Mouse (Mus musculus) adipocyte (in vitro differentiated cells): ENCODE results near the gene Nxn.

Source experiments
- DNase-seq: peaks from one replicate; pipeline ENCODE4 v3.0.0-alpha.2; 2016; ENCODE audit warnings: low spot score

Gene Nxn

DNA sequence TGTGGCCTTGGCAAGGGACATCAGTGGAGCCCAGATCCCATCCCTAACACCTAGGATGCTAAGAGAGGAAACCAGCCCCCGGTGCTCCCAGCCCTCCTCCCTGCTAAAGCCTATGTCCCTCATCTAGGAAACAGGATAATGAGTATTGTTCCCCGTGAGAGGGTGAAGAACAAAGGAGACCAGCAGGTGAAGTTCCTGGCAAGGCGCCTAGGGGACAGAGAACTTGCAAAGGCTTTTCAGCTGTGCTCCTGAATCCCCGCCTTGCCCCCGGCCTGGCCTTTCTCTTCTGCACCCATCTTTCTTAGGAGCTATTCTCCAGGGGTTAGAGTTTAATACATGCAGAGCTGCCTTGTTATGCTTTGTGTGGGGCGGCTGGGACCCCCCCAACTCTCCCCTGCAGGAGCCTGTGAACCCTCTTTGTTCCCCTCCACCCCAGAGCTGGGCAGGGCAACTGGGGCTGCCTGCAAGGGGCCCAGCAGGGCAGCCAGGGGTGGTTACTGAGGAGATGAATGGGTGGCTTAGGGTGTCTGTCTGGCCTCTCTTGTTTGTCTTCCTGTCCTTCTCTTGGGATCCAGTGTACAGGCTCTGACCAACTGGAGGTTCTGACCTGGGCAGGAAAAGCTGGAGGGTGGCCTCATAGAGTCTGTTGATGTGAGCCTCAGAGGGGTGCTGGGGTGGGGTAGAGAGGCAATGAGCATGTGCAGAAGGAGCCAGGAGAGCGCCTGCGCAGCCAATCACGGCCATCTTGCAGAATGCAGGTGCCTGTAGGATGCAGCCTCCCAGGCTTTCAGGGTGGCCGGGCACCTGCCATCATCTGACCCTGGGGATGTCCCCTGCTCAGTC lies 138.5 kb downstream of the Nxn start:
- no peak for DNase-seq

DNA sequence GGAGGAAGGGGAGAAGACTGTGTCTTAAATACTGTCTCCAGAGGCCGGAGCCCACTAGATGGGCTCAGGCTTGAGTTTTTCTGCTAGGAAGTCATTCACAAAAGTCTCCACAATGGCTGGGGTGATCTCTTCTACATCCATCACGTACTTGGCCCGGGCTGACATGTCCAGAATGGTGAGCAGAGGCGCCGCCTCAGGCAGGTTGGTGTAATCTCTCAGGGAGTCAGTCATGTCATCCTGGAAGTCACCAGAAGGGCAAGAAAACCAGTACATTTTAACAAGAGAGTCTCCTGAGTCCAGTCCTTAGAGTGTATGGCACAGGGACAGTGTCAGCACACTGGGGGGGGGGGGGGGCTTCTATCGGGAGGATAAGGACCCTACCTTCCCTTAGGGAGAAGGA lies 140.4 kb downstream of the Nxn start:
- DNase-seq = no peak

- no peak for DNase-seq
Measured at GRCm38 (mm10) chr11:76257386-76257785, 141.6 kb downstream of the Nxn start.

DNA sequence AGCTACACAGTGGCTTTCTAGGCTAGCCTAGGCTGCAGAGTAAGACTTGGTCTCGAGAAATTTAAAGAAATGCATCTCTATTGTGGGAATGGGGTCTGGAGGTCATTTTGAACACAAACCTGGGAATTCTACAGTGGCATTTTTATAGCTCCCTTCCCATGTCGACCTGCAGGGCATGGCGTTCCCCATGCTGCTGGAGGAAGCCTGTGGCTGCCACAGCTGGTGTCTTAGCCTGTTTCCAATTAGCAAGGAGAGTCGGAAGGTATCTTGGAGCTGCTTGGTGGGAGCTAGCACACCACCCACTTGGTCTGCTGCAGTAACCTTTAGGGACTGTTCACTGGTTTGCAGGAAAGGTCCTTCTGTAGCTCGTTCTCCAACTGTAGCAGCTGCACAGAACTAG lies 142.8 kb downstream of the Nxn start:
- DNase-seq = no peak

DNA sequence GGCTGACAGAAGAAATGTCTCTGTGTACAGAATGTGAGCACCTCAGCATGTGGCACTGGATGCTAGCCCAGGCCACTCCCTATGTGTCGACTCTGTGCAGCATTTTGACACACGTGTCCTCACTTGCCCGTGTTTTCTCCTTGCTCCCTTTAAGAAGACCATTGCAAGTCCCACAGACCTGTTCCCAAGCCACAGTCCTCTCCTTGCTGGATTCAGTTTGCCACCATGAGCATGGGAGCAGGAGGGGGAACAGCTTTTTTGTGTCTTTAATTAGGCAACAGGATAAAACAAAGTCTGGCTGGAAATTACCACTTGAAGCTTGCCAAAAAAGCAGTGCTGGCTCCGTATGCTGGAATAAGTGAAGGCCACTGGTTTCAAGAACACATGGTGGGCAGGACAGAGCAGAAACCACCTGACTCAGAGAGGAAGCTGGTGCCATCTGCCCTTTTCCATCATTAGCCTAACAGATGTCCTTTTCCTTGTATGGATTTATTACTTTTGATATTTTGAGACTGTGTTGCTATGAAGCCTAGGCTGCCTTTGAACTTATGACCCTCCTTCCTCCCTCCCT lies 143.4 kb downstream of the Nxn start:
- DNase-seq = peak; percentile 27

GRCm38 (mm10) chr11:76253918-76254264 lies 145.0 kb downstream of the Nxn start:
- DNase-seq = peak; percentile 20

GRCm38 (mm10) chr11:76253145-76253917 lies 145.6 kb downstream of the Nxn start:
- peak; percentile 85 for DNase-seq

GRCm38 (mm10) chr11:76252036-76252435 lies 146.9 kb downstream of the Nxn start:
- peak; percentile 8 for DNase-seq

GRCm38 (mm10) chr11:76247239-76247638 lies 151.7 kb downstream of the Nxn start:
- DNase-seq = no peak

DNA sequence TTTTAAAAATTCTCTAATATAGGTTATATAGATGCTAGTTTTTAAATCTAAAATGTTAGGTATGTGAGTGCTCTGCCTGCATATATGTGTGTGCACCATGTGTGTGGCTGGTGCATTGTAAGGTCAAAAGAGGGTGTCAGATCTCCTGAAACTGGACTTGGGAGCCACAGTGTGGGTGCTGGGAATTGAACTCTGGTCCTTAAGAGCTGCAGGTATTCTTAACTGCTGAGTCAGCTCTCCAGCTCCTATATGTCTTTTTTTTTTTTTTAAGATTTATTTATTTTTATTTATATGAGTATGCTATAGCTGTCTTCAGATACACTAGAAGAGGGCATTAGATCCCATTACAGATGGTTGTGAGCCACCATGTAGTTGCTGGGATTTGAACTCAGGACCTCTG lies 152.5 kb downstream of the Nxn start:
- no peak for DNase-seq

DNA sequence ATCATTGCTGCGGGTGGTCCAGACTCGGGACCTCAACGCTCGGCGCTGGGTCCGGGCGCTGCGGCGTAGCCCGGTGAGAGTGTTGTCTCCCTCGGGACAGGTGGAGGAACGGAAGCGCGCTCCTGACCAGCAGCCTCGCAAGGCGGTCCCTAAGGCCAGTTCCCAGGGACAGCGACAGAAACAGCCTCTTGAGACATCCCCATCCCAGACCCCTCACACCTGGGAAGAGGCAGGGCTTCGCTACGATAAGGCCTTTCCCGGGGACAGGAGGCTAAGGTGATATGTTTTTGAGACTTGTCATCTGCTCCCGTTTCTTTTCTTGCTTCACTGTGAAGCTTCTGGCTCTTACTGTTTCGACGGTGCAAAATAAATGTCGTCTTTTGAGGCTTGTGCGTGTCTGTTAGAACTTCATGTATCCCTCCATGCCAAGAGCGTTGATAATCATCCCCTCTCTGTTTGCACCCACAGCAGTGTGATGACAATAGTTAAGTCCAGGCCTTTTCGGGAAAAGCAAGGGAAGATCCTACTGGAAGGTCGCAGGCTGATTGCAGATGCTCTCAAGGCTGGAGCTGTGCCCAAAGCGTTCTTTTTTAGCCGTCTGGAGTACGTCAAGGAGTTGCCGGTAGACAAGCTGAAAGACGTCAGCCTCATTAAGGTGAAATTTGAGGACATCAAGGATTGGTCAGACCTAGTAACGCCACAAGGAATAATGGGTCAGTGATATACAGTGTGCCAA lies 155.0 kb downstream of the Nxn start:
- peak; percentile 17 for DNase-seq

DNA sequence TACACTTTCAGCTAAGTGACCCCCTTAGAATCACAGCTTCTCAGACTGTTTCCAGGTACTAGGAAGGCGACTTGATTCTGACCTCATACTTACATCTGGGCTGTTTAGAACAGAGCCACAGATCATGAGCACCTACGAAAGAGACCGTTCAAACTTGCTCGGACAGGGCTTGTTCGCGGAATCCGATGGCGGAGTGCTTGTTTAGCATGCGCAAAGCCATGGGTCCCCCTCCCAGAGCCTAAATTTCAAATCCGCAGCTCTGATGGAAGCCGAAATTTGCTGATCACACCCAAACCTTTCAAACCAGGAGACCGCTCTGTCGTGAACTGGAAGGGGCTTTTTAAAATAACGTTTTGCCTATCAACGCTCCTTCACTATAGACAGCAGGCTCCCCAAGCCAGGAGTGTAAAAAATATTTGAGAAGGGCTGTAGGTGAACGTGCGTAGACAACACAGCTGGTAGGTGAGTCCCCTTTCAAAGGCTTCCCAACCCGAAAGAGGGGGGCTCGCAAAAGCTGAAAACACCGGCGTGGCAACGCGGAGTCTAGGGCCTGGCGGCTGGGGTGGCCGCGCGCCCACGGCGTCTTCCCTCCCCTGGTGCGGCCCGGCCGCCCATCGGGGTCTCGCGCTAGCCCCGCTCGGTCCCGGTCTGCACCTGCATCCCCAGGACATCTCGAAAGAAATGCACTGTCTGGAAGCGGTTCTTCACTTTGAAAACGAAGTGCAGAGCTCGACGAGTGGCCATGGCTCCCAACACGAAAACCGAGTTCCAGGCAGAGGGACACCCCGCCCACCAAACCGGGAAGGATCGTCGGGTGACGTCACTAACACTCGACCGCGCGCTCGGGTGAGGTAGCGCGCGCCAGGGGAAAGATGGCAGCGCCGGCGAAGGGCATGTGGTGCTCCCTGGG lies 155.8 kb downstream of the Nxn start, which contains the start of the genes Mrm3 and Glod4:
Gene Mrm3 (plus strand): TSS at position 815 of the 910 bp plus-strand sequence.
Gene Glod4 (minus strand): TSS at position 825 of the 910 bp plus-strand sequence.
- DNase-seq = peak; percentile 88

GRCm38 (mm10) chr11:76239750-76240149 lies 159.2 kb downstream of the Nxn start:
- DNase-seq = no peak

DNA sequence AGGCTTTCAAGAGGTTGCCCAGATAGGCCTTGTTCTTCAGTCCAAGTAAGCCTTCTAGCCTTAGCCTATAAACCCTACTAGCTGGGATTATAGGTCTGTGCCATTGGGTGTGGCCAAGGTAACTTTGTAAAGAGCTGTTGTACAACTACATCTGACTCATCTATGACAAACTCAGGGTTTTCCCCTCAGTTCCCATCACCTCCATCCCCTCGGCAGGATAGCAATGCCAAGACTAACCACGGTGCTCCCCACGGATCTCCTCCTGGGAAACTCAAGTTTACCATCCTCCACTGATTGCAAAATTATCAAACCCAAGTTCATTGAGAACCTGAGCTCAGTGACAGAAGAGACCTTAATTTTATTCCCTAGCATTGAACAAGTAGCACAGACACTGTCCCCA lies 162.8 kb downstream of the Nxn start:
- no peak for DNase-seq

- no peak for DNase-seq
Measured at GRCm38 (mm10) chr11:76225051-76225450, 173.9 kb downstream of the Nxn start.

DNA sequence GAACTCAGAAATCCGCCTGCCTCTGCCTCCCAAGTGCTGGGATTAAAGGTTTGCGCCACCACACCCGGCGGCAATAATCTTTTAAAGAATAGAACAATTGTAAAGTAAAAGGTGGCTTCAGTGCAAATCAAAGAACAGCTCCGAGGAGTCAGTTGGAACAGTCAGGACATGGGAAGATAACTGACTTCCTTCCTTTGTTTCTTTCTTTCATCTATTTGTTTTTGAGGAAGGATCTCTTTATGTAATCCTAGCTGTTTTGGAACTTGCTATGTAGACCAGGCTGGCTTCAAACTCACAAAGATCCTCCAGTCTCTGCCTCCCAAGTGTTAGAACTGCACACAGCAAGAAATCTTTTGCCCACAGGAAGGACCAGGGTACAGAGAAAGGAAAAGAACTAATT lies 174.3 kb downstream of the Nxn start:
- no peak for DNase-seq

GRCm38 (mm10) chr11:76217390-76217800 lies 181.5 kb downstream of the Nxn start, which contains the start of the genes Dbil5 and Gemin4:
TSS of gene Dbil5 (plus strand) at chr11:76217608.
TSS of gene Gemin4 (minus strand) at chr11:76217664.
- DNase-seq = peak; percentile 96

DNA sequence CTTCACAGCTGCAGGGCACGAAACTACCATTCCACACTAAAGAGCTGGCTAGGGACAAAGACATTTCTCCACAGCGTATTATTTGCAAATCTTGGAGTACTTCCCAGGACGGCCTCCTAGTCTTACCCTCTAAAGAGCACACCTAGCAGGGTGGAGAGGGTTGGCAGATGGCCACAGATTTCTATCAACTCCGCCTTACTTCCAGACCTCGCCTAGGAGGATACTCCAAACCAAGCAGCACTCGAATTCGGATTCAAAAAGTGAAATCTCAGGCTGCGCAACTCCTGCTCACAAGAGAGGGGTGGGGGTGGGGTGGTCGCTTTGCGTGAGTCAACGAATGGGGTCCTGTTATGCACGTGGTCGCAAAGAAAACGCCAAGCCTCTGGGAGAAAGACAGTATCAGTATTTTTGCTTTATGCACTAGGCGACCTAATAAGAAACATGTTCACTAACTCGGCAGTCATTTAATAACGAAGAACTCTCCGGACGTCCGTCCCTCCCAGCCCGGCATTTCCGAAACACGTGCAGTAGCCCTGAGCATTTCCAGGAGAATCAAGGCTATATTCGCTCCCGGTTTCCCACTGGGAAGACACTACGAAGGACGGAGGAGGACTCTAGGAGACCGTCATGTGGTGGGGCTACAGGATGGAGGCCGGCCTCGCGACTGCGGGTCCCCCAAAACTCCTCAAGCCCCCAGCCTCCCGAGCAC lies 182.1 kb downstream of the Nxn start:
- DNase-seq = peak; percentile 56

GRCm38 (mm10) chr11:76216049-76216540 lies 182.8 kb downstream of the Nxn start:
- DNase-seq = no peak

- DNase-seq = peak; percentile 56
Measured at GRCm38 (mm10) chr11:76215011-76215410, 183.9 kb downstream of the Nxn start.
